Mouse (Mus musculus): ENCODE results near the gene Kit. TPM values are rescaled to one million over a fixed set of nuclear protein-coding genes. Genes with fewer than 3 reads are reported as not detected.

Kit gene
- polyA plus RNA-seq, 1 experiment from 2014 or later: 46.0 TPM

DNA sequence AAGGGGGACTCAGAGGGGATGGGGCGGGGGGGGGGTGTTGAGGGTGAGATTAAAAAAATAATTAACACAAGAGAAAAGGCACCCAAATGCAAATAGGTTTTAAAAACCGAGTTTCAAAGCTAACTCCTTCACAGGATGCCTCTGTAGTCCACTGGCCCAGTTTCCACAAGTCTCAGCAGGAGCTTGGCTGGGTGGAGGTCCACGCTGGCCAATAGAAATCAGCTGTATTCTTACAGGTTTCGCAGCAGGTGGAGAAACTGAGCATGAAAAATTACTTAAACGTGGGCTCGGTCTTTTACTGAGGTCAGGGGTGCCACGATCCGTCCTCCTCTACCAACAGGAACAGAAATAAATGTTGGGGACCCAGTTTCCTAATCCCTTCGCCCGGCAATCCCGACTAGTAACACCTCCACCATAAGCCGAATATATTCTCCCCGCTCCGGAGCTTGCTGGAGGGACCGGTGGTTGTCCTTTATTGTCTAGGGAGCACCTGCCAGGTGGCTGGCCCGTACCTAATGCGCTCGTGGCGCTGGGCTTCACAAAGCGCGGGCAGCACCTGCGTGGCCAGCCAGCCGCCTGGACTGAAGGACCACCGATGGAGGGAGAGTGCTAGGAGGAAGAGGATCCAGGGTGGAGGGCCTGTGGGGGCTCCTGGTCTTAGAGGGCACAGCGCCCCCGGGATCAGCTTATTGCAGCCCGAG is 415 bp upstream of the Kit start:
- Histone ChIP-seq H3K4me3 (replicated peaks) (peak overlapping the region; percentile 85), H3K9ac (replicated peaks) (peak overlapping the region; percentile 85), H3K4me1 (peaks cover 38% of the 10 kb centered on the region), H3K9me3 (replicated peaks) (no peaks in the 10 kb centered on the region), H3K4me2 (peak overlapping the region; percentile 95), H3K27ac (replicated peaks) (peak overlapping the region; percentile 85), H3K36me3 (no peaks in the 10 kb centered on the region), H3K27me3 (replicated peaks) (no peaks in the 10 kb centered on the region)
- no peak; the same call in 1 of the 2 replicates for ATAC-seq (ENCODE audit: low FRiP score)
- WGBS: 3% methylated on average over 27 of the region's 27 CpGs

DNA sequence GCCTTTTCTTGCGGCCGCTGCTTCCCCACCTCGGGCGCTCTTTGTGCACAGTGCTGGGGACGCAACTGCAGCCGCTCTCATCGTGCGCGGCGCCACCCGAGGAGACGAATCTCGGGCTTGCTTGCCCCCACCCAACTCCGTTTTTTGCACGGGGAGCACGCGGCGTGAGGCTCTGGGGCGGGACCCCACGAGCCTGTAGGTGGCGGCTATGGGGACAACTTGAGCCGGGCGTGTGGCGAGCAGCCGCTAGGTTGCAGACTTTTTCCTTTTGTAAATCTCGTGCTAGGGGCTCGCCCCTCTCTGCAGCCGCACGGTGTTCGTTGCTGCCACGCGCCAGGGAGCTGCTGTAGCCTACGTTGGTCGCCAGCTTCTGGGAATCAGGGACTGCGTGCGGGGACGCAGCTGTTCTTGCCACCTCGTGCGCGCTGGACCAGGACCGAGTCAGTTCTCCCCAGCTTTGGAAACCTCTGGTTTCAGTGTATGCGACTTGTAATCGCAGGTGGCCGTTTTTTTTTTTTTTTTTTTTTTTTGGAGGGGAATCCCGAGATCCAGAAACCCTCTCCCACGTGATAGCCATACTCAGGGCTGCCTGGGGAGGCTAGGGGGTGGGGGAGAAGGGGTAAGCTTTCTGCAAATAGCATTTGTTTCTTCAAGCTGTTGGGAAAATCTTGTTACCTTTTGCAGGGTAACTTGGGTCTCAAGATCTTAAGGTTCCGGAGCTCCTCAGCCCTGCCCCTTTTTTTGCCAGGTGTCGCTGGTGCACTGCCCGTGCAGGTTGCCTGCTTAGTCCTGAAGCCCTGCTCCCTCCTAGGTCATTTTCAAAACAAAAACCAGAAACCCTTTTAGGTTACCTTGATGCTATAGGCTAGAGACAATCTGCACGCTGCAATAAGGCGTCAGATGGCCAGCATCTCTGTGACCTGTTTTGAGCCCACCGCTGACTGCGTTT is 1.1 kb downstream of the Kit start:
- Histone ChIP-seq H3K4me1 (peaks cover 41% of the 10 kb centered on the region), H3K9me3 (replicated peaks) (no peaks in the 10 kb centered on the region), H3K9ac (replicated peaks) (peak overlapping the region; percentile 85), H3K4me3 (replicated peaks) (peak overlapping the region; percentile 85), H3K27me3 (replicated peaks) (no peaks in the 10 kb centered on the region), H3K36me3 (no peaks in the 10 kb centered on the region), H3K4me2 (peak overlapping the region; percentile 95), H3K27ac (replicated peaks) (peak overlapping the region; percentile 85)
- WGBS: under 1% methylated on average over 53 of the region's 53 CpGs
- ATAC-seq (ENCODE audit: low FRiP score): peak; percentile 78

DNA sequence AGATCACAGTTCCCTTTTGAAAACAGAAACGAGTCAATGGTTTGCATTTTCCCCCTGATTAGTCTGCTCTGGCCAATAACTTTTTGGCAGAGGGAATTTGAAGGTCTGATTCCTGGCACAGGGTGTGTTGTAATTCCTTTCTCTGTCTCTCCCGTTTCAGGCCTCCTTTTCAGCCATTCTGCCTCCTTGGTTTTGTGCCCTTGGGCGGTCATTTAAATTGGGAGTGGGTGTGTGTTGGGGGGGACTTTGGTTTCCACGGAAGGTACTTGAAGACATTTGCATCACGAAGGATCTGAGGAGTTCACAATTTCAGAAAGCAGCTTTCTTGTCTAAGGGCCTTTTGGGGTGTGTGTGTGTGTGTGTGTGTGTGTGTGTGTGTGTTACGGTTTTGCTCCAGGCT is 2.0 kb downstream of the Kit start:
- 24% methylated on average over 6 of the region's 6 CpGs for WGBS
- H3K4me3 ChIP-seq (replicated peaks): peak overlapping the region; percentile 85
- peaks cover 42% of the 10 kb centered on the region for H3K4me1 ChIP-seq
- H3K27ac ChIP-seq (replicated peaks): peak overlapping the region; percentile 85; the same call in 1 of the 2 replicates
- H3K27me3 ChIP-seq (replicated peaks): no peaks in the 10 kb centered on the region
- peak overlapping the region; percentile 85 for H3K9ac ChIP-seq (replicated peaks)
- H3K9me3 ChIP-seq (replicated peaks): no peaks in the 10 kb centered on the region
- H3K36me3 ChIP-seq: no peaks in the 10 kb centered on the region
- no peak for ATAC-seq (ENCODE audit: low FRiP score)
- H3K4me2 ChIP-seq: peak overlapping the region; percentile 95

DNA sequence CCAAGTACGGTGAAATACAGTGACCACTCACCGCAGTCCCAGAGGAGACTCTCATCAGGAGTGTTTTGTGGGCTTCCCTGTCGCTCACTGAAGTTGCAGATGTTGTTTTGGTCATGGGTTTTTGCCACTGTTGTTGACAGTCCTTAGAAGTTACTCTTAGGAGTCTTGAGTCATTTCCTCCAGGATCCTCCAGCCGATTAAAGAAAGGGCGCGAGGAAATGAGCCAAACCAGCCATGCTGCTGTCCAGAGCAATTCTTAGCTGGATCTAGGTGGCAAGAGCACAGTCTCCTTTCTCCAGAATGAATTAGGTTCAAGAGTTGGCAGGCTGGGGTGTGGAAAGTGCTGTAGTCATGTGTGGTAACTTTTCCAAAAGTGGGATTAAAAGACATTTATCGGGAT is 3.4 kb downstream of the Kit start:
- no peak for ATAC-seq (ENCODE audit: low FRiP score)
- H3K27me3 ChIP-seq (replicated peaks): no peaks in the 10 kb centered on the region
- peaks cover 45% of the 10 kb centered on the region for H3K4me1 ChIP-seq
- H3K9ac ChIP-seq (replicated peaks): no peak overlapping the region
- no peaks in the 10 kb centered on the region for H3K9me3 ChIP-seq (replicated peaks)
- H3K4me3 ChIP-seq (replicated peaks): peak overlapping the region; percentile 85
- no peaks in the 10 kb centered on the region for H3K36me3 ChIP-seq
- peak overlapping the region; percentile 95 for H3K4me2 ChIP-seq
- WGBS: 68% methylated on average over 7 of the region's 7 CpGs
- H3K27ac ChIP-seq (replicated peaks): no peak overlapping the region

DNA sequence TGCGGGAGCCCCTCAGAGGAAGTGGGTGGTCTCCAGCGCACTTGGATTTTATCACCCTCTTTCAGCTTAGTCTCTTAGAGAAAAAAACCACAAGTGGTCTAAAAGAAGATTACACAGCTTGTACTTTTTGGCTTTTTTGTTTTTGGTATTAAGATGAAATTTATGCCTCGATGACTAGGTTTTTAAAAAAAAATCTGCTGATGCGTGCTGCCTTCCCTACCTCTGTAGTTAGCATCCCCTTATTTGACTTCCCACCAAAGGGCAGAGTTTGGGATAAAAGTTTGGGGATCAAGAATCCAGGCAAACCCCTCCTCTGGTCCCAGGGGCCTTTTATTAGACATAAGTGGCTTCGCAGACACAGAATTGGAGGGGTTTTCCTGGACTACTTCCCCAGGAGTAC is 4.5 kb downstream of the Kit start:
- H3K9ac ChIP-seq (replicated peaks): no peak overlapping the region
- no peak overlapping the region for H3K27ac ChIP-seq (replicated peaks)
- no peaks in the 10 kb centered on the region for H3K9me3 ChIP-seq (replicated peaks)
- H3K4me1 ChIP-seq: peaks cover 43% of the 10 kb centered on the region
- no peak for ATAC-seq (ENCODE audit: low FRiP score)
- no peak overlapping the region for H3K4me3 ChIP-seq (replicated peaks)
- 87% methylated on average over 5 of the region's 5 CpGs for WGBS
- peak overlapping the region; percentile 95; the same call in 1 of the 2 replicates for H3K4me2 ChIP-seq
- H3K27me3 ChIP-seq (replicated peaks): no peaks in the 10 kb centered on the region
- H3K36me3 ChIP-seq: no peaks in the 10 kb centered on the region

DNA sequence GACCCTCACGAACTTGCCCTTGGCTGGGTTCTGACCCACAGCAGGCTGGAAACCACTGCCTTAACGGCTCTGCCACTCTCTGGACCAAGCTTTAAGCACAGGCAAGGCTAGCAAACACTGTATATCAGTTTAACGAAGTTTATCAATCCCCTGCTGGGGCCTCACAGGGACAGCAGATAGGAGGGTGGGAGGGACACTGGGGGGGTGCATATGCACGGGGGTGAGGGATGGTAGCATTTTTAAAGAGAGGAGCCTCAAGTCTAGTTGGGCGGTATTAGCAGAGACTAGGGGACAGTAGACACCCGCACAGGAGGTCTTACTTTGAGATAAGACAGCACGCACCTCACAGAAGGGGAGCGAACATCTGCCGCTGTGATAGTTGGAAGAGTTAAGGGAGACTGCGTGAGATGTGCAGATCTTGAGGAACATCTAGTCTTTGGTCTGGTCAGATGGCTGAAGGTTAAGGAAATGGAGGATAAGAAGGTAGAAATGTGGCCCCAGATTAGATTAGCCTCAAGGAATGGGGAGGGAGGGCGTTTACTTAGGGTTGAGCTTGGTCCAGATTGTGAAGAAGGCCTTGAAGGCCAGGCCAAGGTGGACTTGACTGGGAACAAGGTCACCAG is 5.0 kb downstream of the Kit start:
- Histone ChIP-seq H3K27ac (replicated peaks) (no peak overlapping the region), H3K36me3 (no peaks in the 10 kb centered on the region), H3K27me3 (replicated peaks) (no peaks in the 10 kb centered on the region), H3K4me2 (peak overlapping the region; percentile 95; the same call in 1 of the 2 replicates), H3K4me3 (replicated peaks) (no peak overlapping the region), H3K4me1 (peaks cover 40% of the 10 kb centered on the region), H3K9ac (replicated peaks) (no peak overlapping the region), H3K9me3 (replicated peaks) (no peaks in the 10 kb centered on the region)
- WGBS: 84% methylated on average over 11 of the region's 11 CpGs
- ATAC-seq (ENCODE audit: low FRiP score): no peak

DNA sequence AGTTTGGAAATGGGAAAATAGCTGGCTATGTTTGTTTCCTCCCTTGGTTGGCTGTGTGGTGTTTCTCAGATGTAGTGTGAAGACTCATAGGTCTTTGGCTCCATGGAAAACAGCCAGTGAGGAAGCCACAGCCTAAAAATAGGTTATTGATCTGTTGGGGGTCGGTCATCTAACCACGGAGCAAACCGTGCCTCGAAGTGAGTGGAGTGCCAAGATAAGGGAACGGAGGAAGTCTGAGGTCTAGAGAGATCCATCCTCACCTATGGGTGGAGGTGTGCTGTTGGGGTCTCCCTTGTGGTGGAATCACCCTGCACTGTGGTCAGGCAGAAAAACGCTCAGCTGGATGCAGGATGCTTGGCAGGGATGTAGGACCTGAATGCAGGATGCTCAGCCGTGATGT is 7.2 kb downstream of the Kit start:
- Histone ChIP-seq H3K9me3 (replicated peaks) (no peaks in the 10 kb centered on the region), H3K27me3 (replicated peaks) (no peaks in the 10 kb centered on the region), H3K9ac (replicated peaks) (no peak overlapping the region), H3K36me3 (no peaks in the 10 kb centered on the region), H3K27ac (replicated peaks) (no peak overlapping the region), H3K4me1 (peaks cover 30% of the 10 kb centered on the region), H3K4me3 (replicated peaks) (no peak overlapping the region), H3K4me2 (no peak overlapping the region)
- 89% methylated on average over 7 of the region's 7 CpGs for WGBS
- no peak for ATAC-seq (ENCODE audit: low FRiP score)

DNA sequence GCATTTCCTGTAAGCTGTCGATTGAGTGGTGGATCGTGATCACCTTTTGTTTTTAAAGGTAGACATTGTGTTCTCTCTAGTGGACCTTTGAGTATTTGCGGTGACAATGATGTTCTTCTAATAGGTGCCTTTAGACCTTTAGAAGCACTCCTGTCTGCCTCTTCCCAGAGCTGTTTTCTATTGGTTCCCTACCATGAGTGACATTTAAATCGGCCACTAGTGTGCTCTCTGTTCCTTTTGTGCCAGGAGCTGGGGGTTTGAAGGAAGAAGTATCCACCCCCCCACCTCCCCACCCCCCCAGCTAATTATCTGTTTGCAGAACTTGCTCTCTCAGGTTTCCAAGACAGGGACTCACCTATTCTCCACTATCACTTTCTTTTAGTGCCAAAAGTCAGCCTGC is 13.1 kb downstream of the Kit start:
- Histone ChIP-seq H3K36me3 (no peaks in the 10 kb centered on the region), H3K9me3 (replicated peaks) (no peaks in the 10 kb centered on the region), H3K4me3 (replicated peaks) (no peak overlapping the region), H3K4me2 (no peak overlapping the region), H3K27me3 (replicated peaks) (no peaks in the 10 kb centered on the region), H3K4me1 (peaks cover 18% of the 10 kb centered on the region), H3K27ac (replicated peaks) (no peak overlapping the region), H3K9ac (replicated peaks) (no peak overlapping the region)
- ATAC-seq (ENCODE audit: low FRiP score): no peak
- 94% methylated on average over 4 of the region's 4 CpGs for WGBS

DNA sequence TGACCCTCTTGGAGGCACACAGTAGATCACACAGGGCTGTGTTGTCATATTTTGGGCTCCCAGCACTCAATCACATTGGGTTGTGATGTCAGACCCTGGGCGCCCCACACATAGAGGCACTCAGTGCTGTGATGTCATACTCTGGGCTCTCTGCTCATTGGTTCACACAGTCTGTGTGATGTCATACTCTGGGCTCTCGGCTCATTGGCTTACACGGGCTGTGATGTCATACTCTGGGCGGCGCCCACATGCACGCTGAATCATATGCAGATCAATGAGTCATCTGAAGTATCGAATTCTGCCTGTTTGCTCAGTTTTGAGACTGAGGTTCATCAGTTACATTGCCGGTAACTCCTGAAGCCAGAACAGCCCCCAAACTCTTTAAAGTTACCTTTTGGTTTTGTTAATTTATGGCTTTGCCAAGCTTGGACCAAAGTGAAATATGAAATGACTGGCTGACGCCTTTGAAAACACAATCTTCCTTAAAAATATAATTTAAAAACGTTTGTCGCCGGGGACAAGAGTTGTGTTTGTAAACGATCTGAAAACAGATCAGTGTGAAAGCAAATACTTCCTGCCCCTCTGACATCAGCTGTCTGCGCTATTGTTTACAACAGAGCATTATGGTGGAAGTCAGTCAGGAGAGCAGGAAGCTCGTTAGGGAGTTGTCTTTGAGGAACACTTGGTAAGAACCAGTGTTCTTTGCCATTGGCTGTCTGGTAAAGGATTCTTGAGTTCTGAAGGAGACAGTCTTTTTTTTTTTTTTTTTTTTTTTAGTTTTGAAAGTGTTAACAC is 15.0 kb downstream of the Kit start:
- 85% methylated on average over 15 of the region's 15 CpGs for WGBS
- Histone ChIP-seq H3K27ac (replicated peaks) (no peak overlapping the region), H3K4me2 (no peak overlapping the region), H3K4me3 (replicated peaks) (no peak overlapping the region), H3K27me3 (replicated peaks) (no peaks in the 10 kb centered on the region), H3K9me3 (replicated peaks) (no peaks in the 10 kb centered on the region), H3K36me3 (no peaks in the 10 kb centered on the region), H3K9ac (replicated peaks) (no peak overlapping the region), H3K4me1 (peaks cover 30% of the 10 kb centered on the region)
- ATAC-seq (ENCODE audit: low FRiP score): peak; percentile 57; the same call in 1 of the 2 replicates

DNA sequence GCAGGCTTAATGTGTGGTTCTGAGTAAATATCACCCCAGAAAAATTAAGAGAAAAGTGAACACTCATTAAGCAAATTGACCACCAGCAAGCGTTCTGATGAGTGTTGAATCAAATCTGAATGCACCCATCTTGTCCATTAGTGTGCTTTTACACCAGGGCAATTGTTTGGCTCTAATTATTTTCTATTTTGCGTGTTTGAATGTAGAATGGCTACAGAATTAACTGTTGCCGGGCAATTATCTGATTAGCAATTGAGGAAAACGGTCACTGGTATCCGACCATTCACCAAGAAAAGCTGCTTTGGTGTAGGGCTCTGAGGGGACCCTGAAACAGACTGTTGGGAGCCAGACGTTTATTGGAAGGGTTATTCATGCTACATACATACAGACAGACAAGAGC is 16.2 kb downstream of the Kit start:
- WGBS: 26% methylated on average over 6 of the region's 6 CpGs
- peaks cover 30% of the 10 kb centered on the region for H3K4me1 ChIP-seq
- no peak overlapping the region for H3K4me3 ChIP-seq (replicated peaks)
- no peak for ATAC-seq (ENCODE audit: low FRiP score)
- no peak overlapping the region for H3K4me2 ChIP-seq
- no peak overlapping the region for H3K9ac ChIP-seq (replicated peaks)
- H3K27ac ChIP-seq (replicated peaks): no peak overlapping the region
- H3K9me3 ChIP-seq (replicated peaks): no peaks in the 10 kb centered on the region
- no peaks in the 10 kb centered on the region for H3K36me3 ChIP-seq
- no peaks in the 10 kb centered on the region for H3K27me3 ChIP-seq (replicated peaks)

DNA sequence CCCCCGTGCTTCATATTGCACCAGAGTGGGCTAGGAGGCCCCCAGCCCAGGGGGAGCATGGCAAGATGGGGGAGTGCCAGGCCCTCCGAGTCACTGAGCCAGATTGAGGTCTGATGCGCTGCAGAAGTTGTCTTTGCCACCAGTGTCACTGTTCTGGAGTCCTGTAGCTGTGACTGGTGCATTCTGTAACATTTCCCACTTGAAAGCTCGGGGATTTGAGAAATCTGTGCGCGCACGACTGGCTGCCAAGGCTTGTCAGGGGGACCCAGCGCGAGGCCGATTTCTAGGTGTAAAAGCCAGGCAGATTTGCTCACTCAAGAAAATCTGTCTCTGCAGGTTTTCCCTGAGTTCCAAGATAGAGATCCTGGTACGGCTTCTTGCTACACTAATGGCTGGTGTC is 16.9 kb downstream of the Kit start:
- H3K4me1 ChIP-seq: peaks cover 30% of the 10 kb centered on the region
- no peak overlapping the region for H3K27ac ChIP-seq (replicated peaks)
- ATAC-seq (ENCODE audit: low FRiP score): no peak
- no peaks in the 10 kb centered on the region for H3K36me3 ChIP-seq
- H3K9me3 ChIP-seq (replicated peaks): no peaks in the 10 kb centered on the region
- H3K4me2 ChIP-seq: no peak overlapping the region
- 63% methylated on average over 11 of the region's 11 CpGs for WGBS
- H3K27me3 ChIP-seq (replicated peaks): no peaks in the 10 kb centered on the region
- H3K4me3 ChIP-seq (replicated peaks): no peak overlapping the region
- no peak overlapping the region for H3K9ac ChIP-seq (replicated peaks)
